Mouse (Mus musculus): Measurements from ENCODE around the gene Perm1. TPM values are rescaled to one million over a fixed set of nuclear protein-coding genes. Genes with fewer than 3 reads are reported as not detected.
A peak's percentile ranks its signal among the peaks of the same experiment; 100 is the strongest.

Gene Perm1
- total RNA-seq, 2 experiments from 2014 or later, result not detected

- ATAC-seq (ENCODE audit: poor library complexity, severe bottlenecking), result peak; percentile 84
Observed at GRCm38 (mm10) chr4:156235808-156236533, 20.3 kb downstream of the Perm1 start, which contains the start of gene Noc2l. Noc2l (plus strand) TSS chr4:156236010.

GRCm38 (mm10) chr4:156236651-156237447, 21.2 kb downstream of the Perm1 start:
- ATAC-seq (ENCODE audit: poor library complexity, severe bottlenecking), result peak; percentile 16; the same call in 1 of the 2 replicates

- no peak for ATAC-seq (ENCODE audit: poor library complexity, severe bottlenecking)
Observed at GRCm38 (mm10) chr4:156249567-156249966, 33.9 kb downstream of the Perm1 start.

- ATAC-seq (ENCODE audit: poor library complexity, severe bottlenecking), result no peak
Observed at GRCm38 (mm10) chr4:156251081-156251480, 35.4 kb downstream of the Perm1 start.

GRCm38 (mm10) chr4:156252140-156252539, 36.5 kb downstream of the Perm1 start:
- no peak for ATAC-seq (ENCODE audit: poor library complexity, severe bottlenecking)

- ATAC-seq (ENCODE audit: poor library complexity, severe bottlenecking), result peak; percentile 34
Observed at GRCm38 (mm10) chr4:156252619-156253018, 37.0 kb downstream of the Perm1 start.

- peak; percentile 23; the same call in 1 of the 2 replicates for ATAC-seq (ENCODE audit: poor library complexity, severe bottlenecking)
Observed at GRCm38 (mm10) chr4:156253043-156253442, 37.4 kb downstream of the Perm1 start.

GRCm38 (mm10) chr4:156254361-156255077, 38.9 kb downstream of the Perm1 start:
- ATAC-seq (ENCODE audit: poor library complexity, severe bottlenecking), result peak; percentile 33

- ATAC-seq (ENCODE audit: poor library complexity, severe bottlenecking), result peak; percentile 82
Observed at GRCm38 (mm10) chr4:156255078-156255839, 39.6 kb downstream of the Perm1 start, which contains the start of gene Samd11. Samd11 (minus strand) TSS chr4:156255657.

Other genes starting within 250 kb of the Perm1 start
- 3.5 and 3.6 TPM in 2 replicates for gene B3galt6, start 223.2 kb upstream of the Perm1 start, total RNA-seq (2015)
- 3.5 and 4.0 TPM in 2 replicates for gene B3galt6, start 223.2 kb upstream of the Perm1 start, total RNA-seq (2017)
- 43.6 and 57.5 TPM in 2 replicates for gene Sdf4, start 223.0 kb upstream of the Perm1 start, total RNA-seq (2015)
- 216 and 221 TPM in 2 replicates for gene Sdf4, start 223.0 kb upstream of the Perm1 start, total RNA-seq (2017)
- gene Tnfrsf4, start 202.0 kb upstream of the Perm1 start, total RNA-seq (2015), result 1.5 and 2.1 TPM in 2 replicates
- gene Tnfrsf4, start 202.0 kb upstream of the Perm1 start, total RNA-seq (2017), result 1.2 and 2.8 TPM in 2 replicates
- 2.7 and 10.3 TPM in 2 replicates for gene Tnfrsf18, start 189.7 kb upstream of the Perm1 start, total RNA-seq (2015)
- gene Tnfrsf18, start 189.7 kb upstream of the Perm1 start, total RNA-seq (2017), result 6.0 and 7.2 TPM in 2 replicates
- gene Ttll10, start 156.5 kb upstream of the Perm1 start, total RNA-seq (2015), result not detected in 2 replicates
- gene Ttll10, start 156.5 kb upstream of the Perm1 start, total RNA-seq (2017), result not detected in 2 replicates
- 11.7 and 15.7 TPM in 2 replicates for gene 9430015G10Rik, start 105.9 kb upstream of the Perm1 start, total RNA-seq (2015)
- gene 9430015G10Rik, start 105.9 kb upstream of the Perm1 start, total RNA-seq (2017), result 20.1 and 27.5 TPM in 2 replicates
- 0.09 and 0.60 TPM in 2 replicates for gene Rnf223, start 85.4 kb upstream of the Perm1 start, total RNA-seq (2015)
- 0.08 and 0.11 TPM in 2 replicates for gene Rnf223, start 85.4 kb upstream of the Perm1 start, total RNA-seq (2017)
- gene Agrn, start 18.4 kb upstream of the Perm1 start, total RNA-seq (2015), result 2.9 and 4.2 TPM in 2 replicates
- 1.8 and 2.9 TPM in 2 replicates for gene Agrn, start 18.4 kb upstream of the Perm1 start, total RNA-seq (2017)
- 6.3 and 6.4 TPM in 2 replicates for gene Isg15, start 15.1 kb upstream of the Perm1 start, total RNA-seq (2015)
- gene Isg15, start 15.1 kb upstream of the Perm1 start, total RNA-seq (2017), result 5.4 and 7.2 TPM in 2 replicates
- 0.11 and 0.42 TPM in 2 replicates for gene AW011738, start 12.6 kb upstream of the Perm1 start, total RNA-seq (2015)
- gene AW011738, start 12.6 kb upstream of the Perm1 start, total RNA-seq (2017), result 0.49 and 0.66 TPM in 2 replicates
- gene Plekhn1, start 19.0 kb downstream of the Perm1 start, total RNA-seq (2015), result 8.5 and 10.5 TPM in 2 replicates
- gene Plekhn1, start 19.0 kb downstream of the Perm1 start, total RNA-seq (2017), result 11.2 and 14.1 TPM in 2 replicates
- 23.9 and 25.2 TPM in 2 replicates for gene Noc2l, start 20.1 kb downstream of the Perm1 start, total RNA-seq (2015)
- gene Noc2l, start 20.1 kb downstream of the Perm1 start, total RNA-seq (2017), result 43.9 and 47.3 TPM in 2 replicates
- 0.04 and 0.34 TPM in 2 replicates for gene Samd11, start 39.8 kb downstream of the Perm1 start, total RNA-seq (2015)
- 0.49 TPM in 1 of 2 replicates, not detected in the other for gene Samd11, start 39.8 kb downstream of the Perm1 start, total RNA-seq (2017)
- gene Vmn2r-ps159, start 115.2 kb downstream of the Perm1 start, total RNA-seq (2015), result not detected in 2 replicates
- not detected in 2 replicates for gene Vmn2r-ps159, start 115.2 kb downstream of the Perm1 start, total RNA-seq (2017)

Data from megakaryocyte, adult 5-6 weeks (primary cell).